Mouse (Mus musculus): ENCODE data around the gene Mtrex. TPM values are rescaled to one million over a fixed set of nuclear protein-coding genes. Genes with fewer than 3 reads are reported as not detected.

The Mtrex gene
- 10 to 100 TPM; 31.5 to 32.2 TPM for total RNA-seq (2023)

GRCm38 (mm10) chr13:112927287-112928001, at the start of gene Mtrex, which contains the start of gene Dhx29:
TSS of gene Mtrex (minus strand) at chr13:112927398.
TSS of gene Dhx29 (plus strand) at chr13:112927454.

Other genes with a start within 250 kb of the Mtrex start
- gene Plpp1, start 126.6 kb downstream of the Mtrex start, total RNA-seq (2023) = 1 to 10 TPM; 2.5 to 4.1 TPM
- 10 to 100 TPM; 10.7 to 11.0 TPM for gene Dhx29, start 56 bp upstream of the Mtrex start, total RNA-seq (2023)
- 10 to 100 TPM; 31.8 to 32.5 TPM for gene Ccno, start 60.4 kb upstream of the Mtrex start, total RNA-seq (2023)
- not detected for gene Mcidas, start 66.4 kb upstream of the Mtrex start, total RNA-seq (2023)
- not detected for gene Cdc20b, start 107.7 kb upstream of the Mtrex start, total RNA-seq (2023)
- gene Gpx8, start 119.0 kb upstream of the Mtrex start, total RNA-seq (2023) = not detected
- not detected for gene Gzma, start 173.6 kb upstream of the Mtrex start, total RNA-seq (2023)

All from neutrophil, adult 83 days (primary cell).